Mouse (Mus musculus): ENCODE measurements around the gene Zfp146. TPM values are rescaled to one million over a fixed set of nuclear protein-coding genes. Genes with fewer than 3 reads are reported as not detected.
"Not testable (repeated sequence)": the region's sequence is repeated elsewhere in the genome, so short reads cannot be mapped to it uniquely, and the experiment has no call there.

Zfp146 gene
- polyA plus RNA-seq (2015; fragmentation: Nextera tagmentation; extraction: Ambion mirVana), result 7.2 and 7.3 TPM in 2 replicates

- Histone ChIP-seq H3K36me3 (ENCODE audit: control insufficient read depth, insufficient read depth) (peaks cover 19% of the 10 kb centered on the region), H3K4me3 (ENCODE audit: low read length) (peak within 1 kb of the TSS; percentile 69), H3K9me3 (replicated peaks; ENCODE audit: control insufficient read depth, low read length) (peaks cover 7% of the 10 kb centered on the region), H3K4me2 (ENCODE audit: low read depth, low read length) (peak within 1 kb of the TSS; percentile 80), H3K27me3 (ENCODE audit: control insufficient read depth, insufficient read depth, low read length) (no peaks in the 10 kb centered on the region), H3K27ac (ENCODE audit: low read length) (peak within 1 kb of the TSS; percentile 89), H3K9ac (ENCODE audit: low read length) (peak within 1 kb of the TSS; percentile 83), H3K4me1 (ENCODE audit: control insufficient read depth, insufficient read depth, low read length) (peaks cover 21% of the 10 kb centered on the region)
- under 1% methylated on average over 36 of the region's 36 CpGs for WGBS
- peak; percentile 98 for ATAC-seq (replicated peaks; ENCODE audit: extremely low read depth, insufficient read depth, low FRiP score)
These were observed at the start of gene Zfp146 for GRCm38 (mm10) chr7:30169583-30170282. Gene Zfp146, minus strand, starts transcription at chr7:30169750.

DNA sequence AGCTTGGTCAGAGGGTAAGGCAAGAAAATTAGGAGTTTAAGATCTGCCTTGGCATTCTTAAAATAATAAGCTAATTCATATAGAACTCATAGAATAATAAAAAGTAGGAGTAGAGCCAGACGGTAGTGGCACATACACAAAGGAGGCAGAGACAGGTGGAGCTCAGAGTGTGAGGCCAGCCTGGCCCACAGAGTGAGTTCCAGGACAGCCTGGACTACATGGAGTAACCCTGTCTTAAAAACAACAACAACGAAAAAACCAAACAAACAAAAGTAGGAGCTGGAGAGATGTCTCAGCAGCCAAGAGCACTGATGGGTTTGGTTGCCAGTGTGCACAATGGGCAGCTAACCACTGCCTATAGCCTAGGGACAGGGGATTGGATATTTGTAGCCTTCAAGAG lies 47.7 kb upstream of the Zfp146 start:
- WGBS, result 52% methylated on average over 2 of the region's 2 CpGs
- no peak overlapping the region for H3K27ac ChIP-seq (ENCODE audit: low read length)
- no peak overlapping the region for H3K9ac ChIP-seq (ENCODE audit: low read length)
- no peaks in the 10 kb centered on the region for H3K9me3 ChIP-seq (replicated peaks; ENCODE audit: control insufficient read depth, low read length)
- H3K4me3 ChIP-seq (ENCODE audit: low read length), result no peak overlapping the region
- no peak for ATAC-seq (replicated peaks; ENCODE audit: extremely low read depth, insufficient read depth, low FRiP score)
- no peaks in the 10 kb centered on the region for H3K27me3 ChIP-seq (ENCODE audit: control insufficient read depth, insufficient read depth, low read length)
- H3K4me1 ChIP-seq (ENCODE audit: control insufficient read depth, insufficient read depth, low read length), result peaks cover 12% of the 10 kb centered on the region
- no peaks in the 10 kb centered on the region for H3K36me3 ChIP-seq (ENCODE audit: control insufficient read depth, insufficient read depth)
- no peak overlapping the region for H3K4me2 ChIP-seq (ENCODE audit: low read depth, low read length)

DNA sequence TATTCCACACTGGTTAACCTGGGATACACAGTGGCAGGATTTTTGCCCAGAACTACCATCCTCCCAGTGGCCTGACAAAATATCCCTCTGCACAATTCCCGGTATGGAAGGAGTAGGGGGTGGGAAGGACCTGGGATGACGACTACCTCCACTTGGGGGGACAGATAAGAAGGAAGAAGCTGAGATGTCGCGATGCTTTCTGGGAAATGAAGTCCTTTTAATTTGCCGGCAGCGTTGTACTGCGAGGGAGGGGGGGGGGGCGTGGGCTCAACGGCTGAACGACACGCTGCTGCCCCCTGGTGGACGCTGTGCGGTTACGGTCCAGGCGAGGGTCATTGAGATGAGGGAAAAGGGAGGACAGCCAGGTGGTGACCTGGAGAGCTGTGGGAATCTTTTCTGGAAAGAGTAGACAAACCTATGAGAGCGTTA lies 47.2 kb upstream of the Zfp146 start:
- H3K36me3 ChIP-seq (ENCODE audit: control insufficient read depth, insufficient read depth), result no peaks in the 10 kb centered on the region
- peaks cover 12% of the 10 kb centered on the region for H3K4me1 ChIP-seq (ENCODE audit: control insufficient read depth, insufficient read depth, low read length)
- H3K27ac ChIP-seq (ENCODE audit: low read length), result no peak overlapping the region
- peak overlapping the region; percentile 65 for H3K4me2 ChIP-seq (ENCODE audit: low read depth, low read length)
- peak overlapping the region; percentile 30 for H3K4me3 ChIP-seq (ENCODE audit: low read length)
- peak overlapping the region; percentile 58; the same call in 1 of the 2 replicates for H3K9ac ChIP-seq (ENCODE audit: low read length)
- H3K9me3 ChIP-seq (replicated peaks; ENCODE audit: control insufficient read depth, low read length), result no peaks in the 10 kb centered on the region
- no peaks in the 10 kb centered on the region for H3K27me3 ChIP-seq (ENCODE audit: control insufficient read depth, insufficient read depth, low read length)
- under 1% methylated on average over 15 of the region's 16 CpGs for WGBS
- ATAC-seq (replicated peaks; ENCODE audit: extremely low read depth, insufficient read depth, low FRiP score), result peak; percentile 63

DNA sequence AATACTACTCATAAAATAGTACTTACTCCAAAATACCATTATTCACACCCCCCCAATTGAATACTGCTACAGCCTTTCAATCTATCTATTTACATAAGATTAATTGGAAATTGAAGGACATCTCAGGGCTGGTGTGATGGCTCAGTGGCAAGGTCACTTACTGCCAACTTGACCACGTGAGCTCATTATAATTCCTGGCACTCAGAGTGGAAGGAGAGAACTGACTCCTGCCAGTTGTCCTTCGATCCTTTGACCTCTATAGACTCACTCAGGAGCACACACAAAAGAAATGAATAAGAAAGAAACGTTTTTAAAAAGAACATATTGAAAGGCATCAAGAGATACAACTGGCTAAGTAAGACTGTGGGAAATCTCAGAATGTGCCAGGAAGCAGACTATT lies 46.3 kb upstream of the Zfp146 start:
- Histone ChIP-seq H3K4me3 (ENCODE audit: low read length) (no peak overlapping the region), H3K4me1 (ENCODE audit: control insufficient read depth, insufficient read depth, low read length) (peaks cover 12% of the 10 kb centered on the region), H3K36me3 (ENCODE audit: control insufficient read depth, insufficient read depth) (no peaks in the 10 kb centered on the region), H3K27me3 (ENCODE audit: control insufficient read depth, insufficient read depth, low read length) (no peaks in the 10 kb centered on the region), H3K4me2 (ENCODE audit: low read depth, low read length) (no peak overlapping the region), H3K9me3 (replicated peaks; ENCODE audit: control insufficient read depth, low read length) (no peaks in the 10 kb centered on the region), H3K9ac (ENCODE audit: low read length) (no peak overlapping the region), H3K27ac (ENCODE audit: low read length) (no peak overlapping the region)
- 76% methylated on average over 3 of the region's 3 CpGs for WGBS
- no peak for ATAC-seq (replicated peaks; ENCODE audit: extremely low read depth, insufficient read depth, low FRiP score)

GRCm38 (mm10) chr7:30213881-30214280 lies 44.3 kb upstream of the Zfp146 start:
- Histone ChIP-seq H3K4me1 (ENCODE audit: control insufficient read depth, insufficient read depth, low read length) (peaks cover 5% of the 10 kb centered on the region; the same call in 1 of the 2 replicates), H3K27me3 (ENCODE audit: control insufficient read depth, insufficient read depth, low read length) (no peaks in the 10 kb centered on the region), H3K27ac (ENCODE audit: low read length) (no peak overlapping the region), H3K9ac (ENCODE audit: low read length) (no peak overlapping the region), H3K4me3 (ENCODE audit: low read length) (no peak overlapping the region), H3K4me2 (ENCODE audit: low read depth, low read length) (no peak overlapping the region), H3K36me3 (ENCODE audit: control insufficient read depth, insufficient read depth) (no peaks in the 10 kb centered on the region), H3K9me3 (replicated peaks; ENCODE audit: control insufficient read depth, low read length) (no peaks in the 10 kb centered on the region)
- 70% methylated on average over 3 of the region's 3 CpGs for WGBS
- no peak for ATAC-seq (replicated peaks; ENCODE audit: extremely low read depth, insufficient read depth, low FRiP score)

DNA sequence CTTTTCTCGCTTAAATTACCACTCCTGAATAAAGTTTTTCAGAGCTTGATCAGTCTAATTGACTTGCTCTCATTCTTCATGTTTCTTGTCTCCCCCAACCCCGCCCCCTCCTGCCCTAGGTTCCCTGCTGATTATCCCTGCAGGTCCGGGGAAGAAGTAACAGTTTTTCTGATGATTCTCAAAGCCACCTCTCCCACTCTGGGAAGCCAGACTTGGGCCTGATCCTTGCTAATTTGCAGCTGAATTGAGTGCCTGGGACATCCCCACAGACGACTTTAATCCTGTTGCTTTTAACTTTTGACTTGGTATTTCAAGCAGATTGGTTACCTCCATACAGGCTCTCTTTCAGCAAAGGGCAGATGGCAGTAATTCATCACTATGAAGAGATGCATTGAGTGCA lies 41.5 kb upstream of the Zfp146 start:
- WGBS, result 30% methylated on average over 4 of the region's 4 CpGs

DNA sequence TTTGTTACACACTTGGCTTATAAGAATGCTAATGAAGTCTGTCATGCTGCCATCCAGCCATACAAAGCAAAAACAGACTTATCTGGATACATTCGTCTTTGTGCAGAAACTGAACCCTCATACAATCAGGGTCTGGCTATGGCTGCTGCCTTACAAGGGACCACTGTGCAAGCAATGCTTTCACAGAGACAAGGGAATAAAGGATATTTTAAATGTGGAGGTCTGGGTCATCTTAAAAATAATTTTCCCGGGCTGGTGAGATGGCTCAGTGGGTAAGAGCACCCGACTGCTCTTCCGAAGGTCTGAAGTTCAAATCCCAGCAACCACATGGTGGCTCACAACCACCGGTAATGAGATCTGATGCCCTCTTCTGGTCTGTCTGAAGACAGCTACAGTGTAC lies 36.8 kb upstream of the Zfp146 start:
- H3K4me2 ChIP-seq (ENCODE audit: low read depth, low read length); H3K27ac ChIP-seq (ENCODE audit: low read length); H3K4me3 ChIP-seq (ENCODE audit: low read length); H3K9ac ChIP-seq (ENCODE audit: low read length); H3K9me3 ChIP-seq (replicated peaks; ENCODE audit: control insufficient read depth, low read length); ATAC-seq (replicated peaks; ENCODE audit: extremely low read depth, insufficient read depth, low FRiP score); H3K27me3 ChIP-seq (ENCODE audit: control insufficient read depth, insufficient read depth, low read length); H3K36me3 ChIP-seq (ENCODE audit: control insufficient read depth, insufficient read depth); H3K4me1 ChIP-seq (ENCODE audit: control insufficient read depth, insufficient read depth, low read length): not testable (repeated sequence)
- 49% methylated on average over 5 of the region's 5 CpGs for WGBS

More for the DNA sequence above, 41.5 kb upstream of the Zfp146 start:
- no peak overlapping the region for H3K4me2 ChIP-seq (ENCODE audit: low read depth, low read length)
- no peak for ATAC-seq (replicated peaks; ENCODE audit: extremely low read depth, insufficient read depth, low FRiP score)
- H3K27ac ChIP-seq (ENCODE audit: low read length), result no peak overlapping the region
- no peak overlapping the region for H3K4me3 ChIP-seq (ENCODE audit: low read length)
- no peak overlapping the region for H3K9ac ChIP-seq (ENCODE audit: low read length)
- H3K36me3 ChIP-seq (ENCODE audit: control insufficient read depth, insufficient read depth), result no peaks in the 10 kb centered on the region
- H3K4me1 ChIP-seq (ENCODE audit: control insufficient read depth, insufficient read depth, low read length), result no peaks in the 10 kb centered on the region
- no peaks in the 10 kb centered on the region for H3K9me3 ChIP-seq (replicated peaks; ENCODE audit: control insufficient read depth, low read length)
- no peaks in the 10 kb centered on the region for H3K27me3 ChIP-seq (ENCODE audit: control insufficient read depth, insufficient read depth, low read length)

DNA sequence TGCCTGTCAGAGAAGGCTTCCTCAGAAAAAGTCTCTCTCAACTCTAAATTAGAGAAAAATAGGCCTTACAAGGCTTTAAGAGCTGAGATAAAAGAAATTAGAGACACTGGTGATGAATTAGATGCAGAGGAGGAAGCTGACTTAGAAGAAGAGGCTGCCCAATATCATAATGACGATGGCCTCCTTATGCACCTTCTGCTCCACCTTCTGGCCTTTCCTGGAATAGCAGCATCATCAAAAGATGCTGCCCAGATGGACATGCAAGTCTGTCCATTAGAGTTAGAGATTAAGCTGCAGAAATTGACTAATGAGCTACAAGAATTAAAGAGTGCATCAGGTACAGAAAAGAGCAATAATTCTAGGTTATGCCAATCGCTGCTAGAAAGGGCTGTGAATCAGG lies 35.8 kb upstream of the Zfp146 start:
- Histone ChIP-seq H3K4me1 (ENCODE audit: control insufficient read depth, insufficient read depth, low read length) (no peaks in the 10 kb centered on the region), H3K27ac (ENCODE audit: low read length) (no peak overlapping the region), H3K9ac (ENCODE audit: low read length) (no peak overlapping the region), H3K36me3 (ENCODE audit: control insufficient read depth, insufficient read depth) (no peaks in the 10 kb centered on the region), H3K4me3 (ENCODE audit: low read length) (no peak overlapping the region), H3K27me3 (ENCODE audit: control insufficient read depth, insufficient read depth, low read length) (no peaks in the 10 kb centered on the region), H3K9me3 (replicated peaks; ENCODE audit: control insufficient read depth, low read length) (no peaks in the 10 kb centered on the region), H3K4me2 (ENCODE audit: low read depth, low read length) (no peak overlapping the region)
- ATAC-seq (replicated peaks; ENCODE audit: extremely low read depth, insufficient read depth, low FRiP score), result no peak
- 4% methylated on average over 2 of the region's 2 CpGs for WGBS

DNA sequence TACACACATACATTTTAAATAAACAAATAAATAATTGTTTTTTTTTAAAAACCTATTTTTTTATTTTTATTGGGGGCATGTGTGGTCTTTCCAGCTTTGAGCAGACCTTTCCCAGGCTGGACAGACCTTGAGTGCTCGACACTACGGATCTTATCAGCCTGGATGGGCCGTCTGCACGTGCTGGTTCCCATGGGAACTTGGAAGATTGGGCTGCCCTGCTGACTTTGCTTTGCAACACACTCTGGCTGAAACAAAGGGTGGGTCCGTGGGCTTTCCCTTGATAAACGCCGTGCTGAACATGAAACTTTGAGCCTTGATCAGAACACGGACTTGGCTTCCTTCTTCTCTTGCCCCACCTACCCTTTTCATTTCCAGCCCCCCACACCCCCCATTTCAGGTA lies 34.8 kb upstream of the Zfp146 start:
- Histone ChIP-seq H3K9me3 (replicated peaks; ENCODE audit: control insufficient read depth, low read length) (no peaks in the 10 kb centered on the region), H3K4me3 (ENCODE audit: low read length) (no peak overlapping the region), H3K36me3 (ENCODE audit: control insufficient read depth, insufficient read depth) (no peaks in the 10 kb centered on the region), H3K4me2 (ENCODE audit: low read depth, low read length) (no peak overlapping the region), H3K27me3 (ENCODE audit: control insufficient read depth, insufficient read depth, low read length) (no peaks in the 10 kb centered on the region), H3K4me1 (ENCODE audit: control insufficient read depth, insufficient read depth, low read length) (no peaks in the 10 kb centered on the region), H3K27ac (ENCODE audit: low read length) (no peak overlapping the region), H3K9ac (ENCODE audit: low read length) (no peak overlapping the region)
- ATAC-seq (replicated peaks; ENCODE audit: extremely low read depth, insufficient read depth, low FRiP score), result no peak
- WGBS, result 21% methylated on average over 8 of the region's 8 CpGs
